Mouse (Mus musculus) midbrain, embryonic 12.5 days (tissue): ENCODE measurements around the gene Ecsit. TPM values are rescaled to one million over a fixed set of nuclear protein-coding genes. Genes with fewer than 3 reads are reported as not detected.

Experiments used
- ATAC-seq: fragments of 200-750 bp; cut with Nextera tagmentation; 2 replicates; pipeline ENCODE4 v1.8.0; 2017; ENCODE audit warnings: low read depth, moderate TSS enrichment, moderate library complexity; ENCODE audit not compliant: low FRiP score
- H3K27ac ChIP-seq: fragments of 300-500 bp; sonication (generic); replicated peaks from 2 replicates; pipeline ENCODE4 v1.5.1; 2016; ENCODE audit warnings: mild to moderate bottlenecking
- H3K27me3 ChIP-seq: fragments of 300-500 bp; sonication (generic); 2 replicates; pipeline ENCODE4 v1.6.1; 2016; ENCODE audit warnings: mild to moderate bottlenecking
- H3K36me3 ChIP-seq: fragments of 300-500 bp; sonication (generic); 2 replicates; pipeline ENCODE4 v1.6.1; 2016
- H3K4me1 ChIP-seq: fragments of 300-500 bp; sonication (generic); 2 replicates; pipeline ENCODE4 v1.6.1; 2016
- H3K4me2 ChIP-seq: fragments of 300-500 bp; sonication (generic); replicated peaks from 2 replicates; pipeline ENCODE4 v1.6.1; 2016; ENCODE audit warnings: mild to moderate bottlenecking, moderate library complexity
- H3K4me3 ChIP-seq: fragments of 300-500 bp; sonication (generic); 2 replicates; pipeline ENCODE4 v1.5.1; 2016; ENCODE audit warnings: mild to moderate bottlenecking
- H3K9ac ChIP-seq: fragments of 300-500 bp; sonication (generic); replicated peaks from 2 replicates; pipeline ENCODE4 v1.6.1; 2016; ENCODE audit warnings: mild to moderate bottlenecking, moderate library complexity
- H3K9me3 ChIP-seq: fragments of 300-500 bp; sonication (generic); 2 replicates; pipeline ENCODE4 v1.6.1; 2016; ENCODE audit warnings: mild to moderate bottlenecking
- WGBS: fragments of 180-500 bp; shearing (Covaris S2); methylation state at CpG from one replicate; pipeline ENCODE4 v1.1.7; 2016; 5-methylcytosine and 5-hydroxymethylcytosine counted together
- microRNA-seq: library from miRNA; unstranded; fragments of <30 nt; microRNA quantifications from one replicate; pipeline ENCODE4, GENCODE M21; 2017
- polyA plus RNA-seq: library from polyadenylated mRNA; unstranded; fragments of >200 nt; fragmentation: Nextera tagmentation; extraction: Ambion mirVana; gene quantifications from 2 replicates; pipeline ENCODE4 v1.2.1, GENCODE M21; 2016

Gene Ecsit
- polyA plus RNA-seq, 1 experiment from 2014 or later = 40.7 TPM

DNA sequence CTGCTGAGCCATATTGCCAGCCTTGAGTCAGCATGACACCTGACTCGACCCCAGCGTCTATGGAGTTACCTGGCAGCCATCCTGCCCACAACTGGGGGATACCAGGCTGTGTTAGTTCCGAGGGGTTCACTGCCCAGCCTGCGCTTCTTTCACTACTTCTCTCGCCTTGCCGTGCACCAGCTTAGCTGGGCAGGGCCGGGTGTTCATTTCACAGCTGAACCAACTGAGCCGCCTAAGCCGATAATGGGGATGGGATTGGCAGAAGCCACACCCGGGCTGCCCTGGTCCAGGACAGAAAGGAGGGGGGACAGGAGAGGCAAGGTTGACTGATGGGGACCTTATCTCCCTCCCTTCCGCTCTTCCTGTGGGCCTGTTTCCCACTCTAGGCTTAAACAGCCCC, 35.9 kb downstream of the Ecsit start:
- Histone ChIP-seq H3K4me1 (peaks cover 42% of the 10 kb centered on the region), H3K4me3 (peak overlapping the region; percentile 95), H3K9me3 (no peaks in the 10 kb centered on the region), H3K4me2 (peak overlapping the region; percentile 73), H3K36me3 (0 out of 2 replicates have a peak, but pooled peaks cover 3% of the 10 kb centered on the region), H3K27ac (peak overlapping the region; percentile 93), H3K9ac (peak overlapping the region; percentile 96), H3K27me3 (peaks cover 27% of the 10 kb centered on the region)
- ATAC-seq = no peak
- 65% methylated on average over 10 of the region's 11 CpGs for WGBS

DNA sequence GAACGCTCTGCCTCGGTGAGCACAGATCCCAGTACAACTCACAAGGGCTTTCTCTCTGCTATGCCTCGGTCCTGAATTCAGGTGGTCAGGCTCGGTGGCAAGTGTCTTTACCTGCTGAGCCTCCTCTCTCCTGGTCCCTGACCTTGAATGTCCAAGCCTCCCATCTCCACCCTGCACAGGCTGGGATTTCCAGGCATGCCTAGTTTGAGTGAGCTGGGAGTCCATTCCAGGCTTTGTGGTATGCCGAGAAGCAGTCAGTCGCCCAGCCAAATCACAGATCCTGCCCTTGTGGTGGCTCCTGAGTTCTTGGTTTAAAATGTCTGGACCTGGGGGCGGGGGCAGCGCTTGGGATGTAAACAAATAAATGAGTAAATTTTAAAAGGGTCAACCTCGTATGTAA, 37.9 kb downstream of the Ecsit start:
- Histone ChIP-seq H3K9me3 (no peaks in the 10 kb centered on the region), H3K4me3 (no peak overlapping the region), H3K36me3 (0 out of 2 replicates have a peak, but pooled peaks cover 3% of the 10 kb centered on the region), H3K4me2 (peak overlapping the region; percentile 73; the same call in 1 of the 2 replicates), H3K27me3 (peaks cover 17% of the 10 kb centered on the region), H3K9ac (no peak overlapping the region; the same call in 1 of the 2 replicates), H3K4me1 (peaks cover 45% of the 10 kb centered on the region), H3K27ac (no peak overlapping the region)
- 64% methylated on average over 9 of the region's 9 CpGs for WGBS
- ATAC-seq = no peak

DNA sequence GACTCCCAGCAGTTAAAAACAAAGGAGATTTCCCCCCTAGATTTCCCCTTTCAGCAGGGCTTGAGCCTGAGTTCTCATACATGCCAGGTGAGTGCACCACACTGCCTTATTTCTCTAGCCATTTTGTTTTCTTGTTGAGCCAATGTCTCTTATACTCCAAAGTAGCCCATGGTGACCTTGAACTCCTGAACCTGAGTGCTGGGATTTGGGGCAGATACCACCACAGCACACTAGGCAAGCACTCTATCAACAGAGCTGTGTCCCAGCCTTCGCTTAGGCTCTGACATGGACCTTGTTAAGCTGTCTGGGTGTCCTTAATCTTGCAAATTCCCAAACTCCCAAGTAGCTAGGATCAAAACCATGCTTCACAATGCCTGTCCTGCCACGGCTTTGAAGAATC, 43.4 kb downstream of the Ecsit start:
- ATAC-seq = no peak
- no peaks in the 10 kb centered on the region for H3K9me3 ChIP-seq
- H3K9ac ChIP-seq = no peak overlapping the region
- peaks cover 8% of the 10 kb centered on the region; the same call in 1 of the 2 replicates for H3K4me1 ChIP-seq
- no peaks in the 10 kb centered on the region for H3K27me3 ChIP-seq
- no peak overlapping the region for H3K4me3 ChIP-seq
- no peak overlapping the region for H3K4me2 ChIP-seq
- peaks cover 4% of the 10 kb centered on the region; the same call in 1 of the 2 replicates for H3K36me3 ChIP-seq
- H3K27ac ChIP-seq = no peak overlapping the region
- WGBS = 71% methylated on average over 2 of the region's 2 CpGs

DNA sequence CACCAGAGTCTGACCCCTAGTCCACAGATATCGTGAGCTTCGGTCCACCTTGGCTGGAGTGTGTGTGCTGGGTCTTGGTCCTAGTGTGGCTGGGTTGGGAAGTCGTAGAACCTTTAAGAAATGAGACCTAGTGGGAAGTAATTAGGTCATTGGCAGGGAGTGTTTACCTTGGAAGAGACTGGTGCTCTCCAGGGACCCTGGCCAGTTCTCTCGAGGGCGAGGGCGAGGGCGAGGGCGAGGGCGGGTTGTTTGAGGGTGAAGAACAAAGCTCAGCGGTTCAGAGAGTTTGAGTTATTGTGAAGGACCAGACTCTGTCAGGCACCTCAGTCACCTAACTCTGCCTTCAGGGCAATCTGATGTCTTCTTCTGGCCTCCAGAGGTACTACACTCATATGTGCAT, 47.4 kb downstream of the Ecsit start:
- Histone ChIP-seq H3K36me3 (peaks cover 40% of the 10 kb centered on the region), H3K27ac (no peak overlapping the region), H3K4me3 (no peak overlapping the region), H3K9me3 (no peaks in the 10 kb centered on the region), H3K27me3 (no peaks in the 10 kb centered on the region), H3K9ac (no peak overlapping the region), H3K4me2 (no peak overlapping the region), H3K4me1 (peaks cover 24% of the 10 kb centered on the region)
- 87% methylated on average over 10 of the region's 10 CpGs for WGBS
- no peak for ATAC-seq

DNA sequence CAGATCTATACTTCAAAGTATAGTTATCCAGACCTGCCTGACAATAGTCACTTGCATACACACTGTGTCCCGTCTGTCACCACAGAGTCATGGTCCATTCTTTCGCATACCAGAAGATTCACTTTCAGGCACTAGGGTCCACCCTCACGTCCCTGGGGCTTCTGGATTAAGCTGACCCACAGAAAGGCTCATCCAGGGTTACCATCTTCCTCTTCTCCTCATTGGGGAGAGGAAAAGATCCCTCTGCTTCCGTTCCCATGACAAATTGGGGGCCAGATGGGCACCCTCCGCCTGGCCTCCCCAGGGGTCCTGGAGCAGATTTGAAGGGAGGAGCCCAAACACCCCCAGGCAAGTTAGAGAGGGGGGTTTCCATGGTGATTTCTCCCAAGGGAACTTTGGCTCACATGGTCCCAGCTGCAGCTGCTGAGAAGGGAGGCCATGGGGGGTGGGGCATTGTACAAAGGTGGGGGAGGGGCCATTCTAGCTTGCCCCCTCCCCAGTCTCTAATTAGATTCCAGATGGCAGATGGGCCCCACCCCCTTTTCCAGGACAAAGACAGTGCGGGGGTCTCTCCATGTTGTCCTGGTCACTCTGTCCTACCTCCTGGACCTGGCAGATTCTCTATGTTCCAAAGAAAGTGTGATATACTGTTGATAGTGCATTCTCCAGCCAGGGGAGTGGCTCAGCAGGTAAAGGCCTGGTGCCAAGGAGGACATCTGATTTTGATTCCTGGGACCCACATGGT, 49.8 kb downstream of the Ecsit start:
- ATAC-seq = peak; percentile 81
- H3K27me3 ChIP-seq = no peaks in the 10 kb centered on the region
- peaks cover 59% of the 10 kb centered on the region for H3K36me3 ChIP-seq
- 0 out of 2 replicates have a peak overlapping the region, but pooled peaks have one; percentile 3 for H3K4me2 ChIP-seq
- WGBS = 29% methylated on average over 6 of the region's 6 CpGs
- H3K4me3 ChIP-seq = no peak overlapping the region
- H3K27ac ChIP-seq = peak overlapping the region; percentile 79
- peaks cover 20% of the 10 kb centered on the region for H3K4me1 ChIP-seq
- no peaks in the 10 kb centered on the region for H3K9me3 ChIP-seq
- H3K9ac ChIP-seq = no peak overlapping the region

DNA sequence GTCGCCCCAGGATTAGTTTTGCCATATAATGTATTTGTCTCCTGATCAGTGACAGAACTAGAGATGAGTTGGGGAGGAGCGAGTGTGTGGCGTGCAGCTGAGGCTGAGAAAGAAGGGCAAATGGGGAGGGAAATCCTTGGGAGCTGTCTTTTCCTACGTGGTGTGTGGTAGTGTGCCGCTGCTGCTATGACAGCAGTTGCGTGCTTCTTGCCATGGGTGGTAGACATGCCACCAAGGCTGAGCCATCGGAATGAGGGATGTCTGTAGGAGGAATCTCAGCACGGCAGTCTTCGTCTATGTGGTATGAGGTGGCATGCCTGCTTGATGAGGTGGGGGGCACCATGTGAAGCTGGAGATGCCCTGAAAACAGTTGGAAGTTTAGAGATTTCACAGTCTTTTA, 54.9 kb downstream of the Ecsit start:
- no peaks in the 10 kb centered on the region for H3K27me3 ChIP-seq
- H3K4me3 ChIP-seq = no peak overlapping the region
- H3K4me1 ChIP-seq = peaks cover 32% of the 10 kb centered on the region
- H3K4me2 ChIP-seq = no peak overlapping the region
- H3K27ac ChIP-seq = no peak overlapping the region; the same call in 1 of the 2 replicates
- H3K36me3 ChIP-seq = peaks cover 85% of the 10 kb centered on the region
- no peak for ATAC-seq
- WGBS = 90% methylated on average over 9 of the region's 9 CpGs
- no peaks in the 10 kb centered on the region for H3K9me3 ChIP-seq
- H3K9ac ChIP-seq = no peak overlapping the region

DNA sequence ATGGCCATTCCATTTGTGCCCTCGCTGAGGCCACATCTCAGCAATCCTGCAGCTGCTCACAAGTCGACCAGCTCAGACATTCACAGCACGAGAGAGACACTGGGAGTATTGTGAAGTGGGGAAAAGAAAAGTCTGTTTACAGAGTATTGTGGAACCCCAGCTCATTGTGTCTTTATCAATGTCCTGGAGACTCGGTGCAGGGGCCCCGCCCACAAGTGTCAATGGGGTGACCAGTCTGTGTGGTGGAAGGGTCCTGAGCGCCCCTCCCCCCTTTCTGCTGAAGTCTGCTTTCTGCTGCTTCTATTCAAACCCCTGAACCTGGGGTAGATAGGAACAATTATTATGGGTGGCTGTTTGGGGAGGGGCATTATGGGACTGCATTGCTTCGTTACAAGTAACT, 56.8 kb downstream of the Ecsit start:
- 33% methylated on average over 7 of the region's 7 CpGs for WGBS
- Histone ChIP-seq H3K36me3 (peaks cover 84% of the 10 kb centered on the region), H3K9ac (no peak overlapping the region), H3K4me2 (0 out of 2 replicates have a peak overlapping the region, but pooled peaks have one; percentile 7), H3K27me3 (no peaks in the 10 kb centered on the region), H3K4me1 (peaks cover 31% of the 10 kb centered on the region), H3K9me3 (no peaks in the 10 kb centered on the region), H3K27ac (peak overlapping the region; percentile 75), H3K4me3 (no peak overlapping the region)
- ATAC-seq = peak; percentile 75

DNA sequence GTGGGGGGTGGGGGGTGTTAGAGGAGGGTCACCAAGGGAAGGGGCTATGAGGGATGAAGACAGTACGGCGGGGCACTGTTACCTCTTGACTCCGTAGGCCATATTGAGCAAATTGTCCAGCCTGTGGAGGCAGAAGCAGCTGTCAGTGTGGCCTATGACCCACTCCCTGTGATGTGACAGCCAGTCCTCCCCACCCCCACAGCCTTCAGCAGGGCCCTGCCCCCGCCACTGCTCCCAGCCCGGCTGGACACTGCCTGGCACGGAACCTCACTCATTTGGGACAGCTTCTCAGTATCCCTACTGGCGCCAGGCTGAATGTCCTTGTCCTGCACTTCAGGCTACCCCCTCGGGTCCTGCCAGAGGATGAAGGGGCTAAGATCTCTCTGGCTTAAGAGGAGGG, 60.6 kb downstream of the Ecsit start:
- Histone ChIP-seq H3K4me1 (peaks cover 26% of the 10 kb centered on the region), H3K4me2 (no peak overlapping the region), H3K27me3 (no peaks in the 10 kb centered on the region), H3K4me3 (no peak overlapping the region), H3K27ac (0 out of 2 replicates have a peak overlapping the region, but pooled peaks have one; percentile 8), H3K36me3 (peaks cover 71% of the 10 kb centered on the region), H3K9ac (no peak overlapping the region), H3K9me3 (no peaks in the 10 kb centered on the region)
- 38% methylated on average over 8 of the region's 8 CpGs for WGBS
- ATAC-seq = peak; percentile 27; the same call in 1 of the 2 replicates

Small RNA genes lying within 50 kb of the gene (microRNA-seq; reads per million reads assigned to microRNA genes)
- gene Mir7084 = not detected

Other genes with a start within 250 kb of the Ecsit start
- 0.28 and 0.64 TPM in 2 replicates for gene Angptl8, start 249.9 kb downstream of the Ecsit start, polyA plus RNA-seq
- 20.0 and 24.5 TPM in 2 replicates for gene Dock6, start 232.8 kb downstream of the Ecsit start, polyA plus RNA-seq
- gene Rab3d, start 167.2 kb downstream of the Ecsit start, polyA plus RNA-seq = 13.2 and 13.4 TPM in 2 replicates
- 6.1 and 6.9 TPM in 2 replicates for gene Ccdc159, start 158.0 kb downstream of the Ecsit start, polyA plus RNA-seq
- gene Tmem205, start 157.9 kb downstream of the Ecsit start, polyA plus RNA-seq = 32.7 and 36.9 TPM in 2 replicates
- 45.6 and 47.0 TPM in 2 replicates for gene Plppr2, start 148.4 kb downstream of the Ecsit start, polyA plus RNA-seq
- 7.8 and 8.1 TPM in 2 replicates for gene Swsap1, start 129.7 kb downstream of the Ecsit start, polyA plus RNA-seq
- gene Epor, start 121.9 kb downstream of the Ecsit start, polyA plus RNA-seq = 3.0 and 3.4 TPM in 2 replicates
- 2.7 TPM in 2 replicates for gene Rgl3, start 96.0 kb downstream of the Ecsit start, polyA plus RNA-seq
- gene Ccdc151, start 82.8 kb downstream of the Ecsit start, polyA plus RNA-seq = 3.8 and 4.9 TPM in 2 replicates
- 99.2 and 100.0 TPM in 2 replicates for gene Prkcsh, start 82.6 kb downstream of the Ecsit start, polyA plus RNA-seq
- 60.4 and 61.9 TPM in 2 replicates for gene Elavl3, start 33.4 kb downstream of the Ecsit start, polyA plus RNA-seq
- not detected in 2 replicates for gene Gm49318, start 14.2 kb downstream of the Ecsit start, polyA plus RNA-seq
- 19.0 and 21.2 TPM in 2 replicates for gene Zfp653, start 14.1 kb downstream of the Ecsit start, polyA plus RNA-seq
- gene Cnn1, start 13.8 kb upstream of the Ecsit start, polyA plus RNA-seq = 6.7 TPM in 2 replicates
- 178 and 187 TPM in 2 replicates for gene Elof1, start 31.7 kb upstream of the Ecsit start, polyA plus RNA-seq
- gene Acp5, start 50.3 kb upstream of the Ecsit start, polyA plus RNA-seq = 5.7 and 9.4 TPM in 2 replicates
- 62.0 and 66.8 TPM in 2 replicates for gene Pigyl, start 71.4 kb upstream of the Ecsit start, polyA plus RNA-seq
- gene Zfp872, start 102.7 kb upstream of the Ecsit start, polyA plus RNA-seq = 0.12 and 0.24 TPM in 2 replicates
- gene Zfp809, start 140.3 kb upstream of the Ecsit start, polyA plus RNA-seq = 12.2 and 12.7 TPM in 2 replicates
- 7.5 and 7.6 TPM in 2 replicates for gene Zfp599, start 174.5 kb upstream of the Ecsit start, polyA plus RNA-seq
- gene Zfp810, start 222.2 kb upstream of the Ecsit start, polyA plus RNA-seq = 37.3 and 40.5 TPM in 2 replicates